Mouse (Mus musculus): ENCODE data around the gene Myh7. TPM values are rescaled to one million over a fixed set of nuclear protein-coding genes. Genes with fewer than 3 reads are reported as not detected.
"Not testable (repeated sequence)": the region's sequence is repeated elsewhere in the genome, so short reads cannot be mapped to it uniquely, and the experiment has no call there.

Gene Myh7
- total RNA-seq (2021), result 1 to 10 TPM; 5.4 to 5.5 TPM

DNA sequence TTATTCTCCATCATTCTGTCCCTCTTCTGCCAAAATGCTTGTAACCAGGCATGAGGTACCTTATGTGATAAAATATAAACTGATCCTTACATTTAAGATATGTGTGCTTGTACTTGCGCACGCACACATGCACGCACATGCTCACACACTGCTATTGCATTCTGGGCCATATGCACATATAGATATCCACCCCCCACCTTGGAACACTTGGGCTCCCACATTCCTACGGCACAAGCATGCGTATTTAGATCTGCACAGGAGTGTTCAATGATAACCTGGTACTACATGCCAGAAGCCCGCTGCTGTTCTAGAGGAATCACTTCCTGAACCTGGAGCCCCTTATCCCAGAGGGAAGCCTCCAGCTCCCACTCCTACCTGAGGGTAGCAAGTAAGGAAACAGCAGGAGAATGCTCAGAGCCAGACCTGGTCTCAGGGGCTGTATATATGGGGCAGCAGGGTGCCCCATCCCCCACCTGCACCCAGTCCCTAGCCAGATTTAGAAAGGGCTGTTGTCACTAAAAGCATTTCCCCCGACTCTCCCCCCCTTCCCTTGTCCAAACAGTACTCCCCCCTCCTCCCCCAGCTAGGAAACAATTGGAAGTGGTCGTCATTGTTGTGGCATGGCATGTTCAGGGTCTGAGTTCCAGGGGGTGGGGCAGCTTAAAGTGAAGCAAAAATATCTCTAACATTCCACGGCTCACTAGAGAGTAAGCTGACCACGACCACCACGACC, at the start of gene Myh7:
Gene Myh7, minus strand, starts transcription at position 491 of the 733 bp plus-strand sequence.
- intact Hi-C loops (cut with DNase I), result no loop called here
- DNase-seq (ENCODE audit: extremely low spot score in 1 of 2, low spot score in 2 of 2), result no peak

DNA sequence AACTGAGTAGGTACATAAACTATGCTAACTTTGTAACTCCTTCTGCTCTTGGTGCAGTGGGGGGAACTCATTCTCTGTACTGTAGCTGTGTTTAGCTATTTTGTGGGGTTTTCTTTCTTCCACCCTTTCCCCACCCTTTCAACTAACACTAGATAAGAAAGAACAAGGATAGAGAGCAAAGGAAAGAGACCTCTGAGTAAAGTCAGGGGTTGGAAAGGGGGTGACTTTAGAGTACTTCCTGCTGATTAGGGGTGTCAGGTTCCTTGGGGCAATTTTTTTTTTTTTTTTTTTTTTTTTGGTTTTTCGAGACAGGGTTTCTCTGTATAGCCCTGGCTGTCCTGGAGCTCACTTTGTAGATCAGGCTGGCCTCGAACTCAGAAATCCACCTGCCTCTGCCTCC, 49.3 kb upstream of the Myh7 start:
- DNase-seq (ENCODE audit: extremely low spot score in 1 of 2, low spot score in 2 of 2); intact Hi-C loops (cut with DNase I): not testable (repeated sequence)

DNA sequence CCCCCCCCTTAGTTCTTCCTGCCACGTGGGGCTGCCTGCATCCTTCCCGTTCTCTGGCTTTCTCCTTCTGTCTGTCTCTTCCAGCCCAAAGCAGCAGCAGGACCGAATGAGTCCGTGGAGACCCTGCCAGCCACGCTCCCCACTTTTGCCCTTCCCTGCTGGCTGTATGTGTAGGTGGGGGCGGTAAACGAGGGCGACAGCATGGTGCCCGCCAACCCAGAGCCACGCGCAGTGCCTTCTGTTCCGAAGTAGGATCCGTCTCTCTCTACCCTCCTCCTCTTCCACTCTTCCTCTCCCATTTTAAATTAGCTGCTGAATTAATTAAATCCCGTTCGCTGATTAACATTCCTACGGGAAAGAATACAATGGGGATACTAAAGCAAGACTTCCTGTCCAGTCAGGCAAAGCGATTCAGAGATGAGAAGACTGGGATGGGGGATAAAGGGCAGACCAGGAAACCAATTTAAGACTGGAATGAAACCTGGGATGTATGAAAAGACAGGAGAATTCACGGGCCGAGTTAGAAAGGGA, 38.3 kb upstream of the Myh7 start:
- intact Hi-C loops (cut with DNase I), result no loop called here
- DNase-seq (ENCODE audit: extremely low spot score in 1 of 2, low spot score in 2 of 2), result no peak

DNA sequence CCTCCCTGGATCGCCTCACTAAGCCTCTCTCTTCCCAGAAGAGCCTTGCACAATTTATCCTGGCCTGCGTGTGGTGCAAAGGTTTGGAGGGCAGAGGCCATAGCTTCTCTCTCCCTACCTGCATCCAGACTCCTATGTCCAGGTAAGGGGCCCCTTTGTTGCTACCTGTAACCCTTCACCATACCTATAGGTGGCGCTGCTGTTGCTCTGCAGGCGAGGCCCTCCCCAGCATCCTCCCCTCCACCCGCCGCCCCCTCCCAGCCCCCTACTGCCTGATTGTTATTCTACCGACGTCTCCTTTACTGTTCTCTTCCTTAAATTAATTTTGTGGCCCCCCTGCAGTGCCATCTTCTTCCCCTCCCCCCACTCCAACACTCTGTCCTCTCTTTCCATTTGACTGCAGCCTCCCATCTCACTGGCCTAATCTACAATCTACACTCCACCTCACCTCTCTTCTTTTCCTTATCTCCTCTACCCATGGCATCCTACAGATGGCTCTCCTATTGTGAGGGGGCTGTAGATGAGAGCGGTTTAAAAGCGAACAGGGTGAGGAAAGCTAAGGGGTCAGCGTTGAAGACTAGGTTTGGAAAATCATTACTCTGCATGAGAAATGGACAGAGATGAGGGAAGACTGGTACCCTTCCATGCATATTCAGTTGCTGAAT, 34.7 kb upstream of the Myh7 start:
- no peak for DNase-seq (ENCODE audit: extremely low spot score in 1 of 2, low spot score in 2 of 2)
- intact Hi-C loops (cut with DNase I), result loop anchor here (5.0 kb wide), 2 partner anchors 33 to 48 kb away; no protein-coding TSS in a partner anchor

DNA sequence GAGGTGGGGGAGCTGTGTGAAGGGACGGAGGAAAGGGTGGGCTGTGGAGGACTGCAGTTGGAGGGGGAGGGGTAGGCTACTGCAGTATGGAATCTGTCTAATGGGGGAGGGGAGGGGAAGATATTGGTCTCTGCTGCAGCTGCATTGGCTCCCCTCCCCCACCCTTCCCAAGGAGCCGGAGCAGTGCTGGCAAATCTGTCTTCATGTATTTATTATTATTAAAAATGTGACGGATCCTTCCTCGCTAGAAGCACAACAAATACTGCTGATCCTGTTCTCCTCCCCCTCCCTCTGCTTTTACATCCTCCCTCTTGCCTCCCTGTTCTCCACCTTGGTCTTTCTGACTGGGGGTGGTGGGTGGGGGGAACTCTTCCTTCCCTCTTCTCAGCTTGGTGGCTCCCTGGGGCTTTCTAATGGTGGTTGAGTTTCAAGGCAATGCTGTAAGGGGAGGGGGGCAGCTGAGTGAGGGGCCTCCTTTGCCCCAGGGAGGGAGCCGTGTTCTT, 34.0 kb upstream of the Myh7 start:
- intact Hi-C loops (cut with DNase I), result loop anchor here (5.0 kb wide), 2 partner anchors 34 to 49 kb away; no protein-coding TSS in a partner anchor
- DNase-seq (ENCODE audit: extremely low spot score in 1 of 2, low spot score in 2 of 2), result no peak

DNA sequence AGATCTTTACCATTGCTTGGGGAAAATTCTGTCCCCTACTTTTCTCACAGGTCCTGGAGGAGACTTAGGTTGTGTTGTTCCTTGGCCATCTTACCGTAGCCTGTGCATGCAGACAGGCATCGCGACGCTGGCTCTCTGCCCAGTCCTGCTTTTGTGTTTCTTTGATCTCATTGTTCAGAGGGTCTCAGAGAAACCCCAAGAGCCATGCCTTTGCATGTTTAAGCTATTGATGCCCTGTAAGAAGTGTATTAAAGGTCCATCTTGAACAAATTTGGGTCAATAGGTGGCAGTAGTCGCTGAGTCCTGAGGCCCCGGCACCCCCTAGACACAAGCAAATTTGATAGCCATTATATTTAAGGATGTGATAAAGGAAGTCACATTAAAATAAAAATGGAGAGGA, 33.2 kb upstream of the Myh7 start:
- DNase-seq (ENCODE audit: extremely low spot score in 1 of 2, low spot score in 2 of 2), result peak in 1 of 2 experiments; percentile 45
- intact Hi-C loops (cut with DNase I), result loop anchor here (5.0 kb wide), 2 partner anchors 35 to 50 kb away; no protein-coding TSS in a partner anchor

DNA sequence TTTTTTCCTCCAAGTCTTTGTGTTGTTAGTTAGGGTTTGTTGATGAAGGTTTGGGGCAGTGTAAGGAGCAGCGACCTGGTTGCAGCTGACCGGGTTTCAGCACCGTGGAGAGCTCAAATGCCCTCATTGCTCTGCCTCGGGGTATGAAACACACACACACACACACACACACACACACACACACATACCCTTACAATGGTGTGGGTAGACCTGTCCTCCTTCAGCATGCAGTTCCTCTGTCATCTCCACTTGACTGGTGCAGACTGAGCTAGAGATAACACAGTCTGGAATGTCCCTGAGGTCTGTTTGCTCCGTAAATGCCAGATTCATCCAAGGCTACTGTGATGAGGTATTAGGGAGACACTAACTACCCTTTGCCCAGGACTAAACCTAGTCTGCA, 32.8 kb upstream of the Myh7 start:
- no peak for DNase-seq (ENCODE audit: extremely low spot score in 1 of 2, low spot score in 2 of 2)
- intact Hi-C loops (cut with DNase I), result loop anchor here (5.0 kb wide), 2 partner anchors 35 to 50 kb away; no protein-coding TSS in a partner anchor

DNA sequence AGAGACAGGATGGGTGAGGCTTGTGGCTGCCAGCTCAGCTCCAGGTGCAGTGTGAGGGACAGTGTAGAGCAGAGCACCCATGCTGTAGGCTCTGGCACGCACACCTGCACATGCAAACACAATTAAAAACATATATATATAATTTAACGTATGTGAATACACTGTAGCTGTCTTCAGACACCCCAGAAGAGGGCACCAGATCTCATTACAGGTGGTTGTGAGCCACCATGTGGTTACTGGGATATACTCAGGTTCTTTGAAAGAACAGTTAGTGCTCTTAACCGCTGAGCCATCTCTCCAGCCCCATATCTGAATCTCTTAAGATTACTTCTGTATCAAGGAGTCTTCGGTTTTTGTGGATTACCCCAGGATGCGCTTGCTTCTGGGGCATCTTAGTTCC, 31.1 kb upstream of the Myh7 start:
- DNase-seq (ENCODE audit: extremely low spot score in 1 of 2, low spot score in 2 of 2), result no peak
- intact Hi-C loops (cut with DNase I), result loop anchor here (2.0 to 5.0 kb wide), 3 partner anchors 37 to 71 kb away; no protein-coding TSS in a partner anchor

DNA sequence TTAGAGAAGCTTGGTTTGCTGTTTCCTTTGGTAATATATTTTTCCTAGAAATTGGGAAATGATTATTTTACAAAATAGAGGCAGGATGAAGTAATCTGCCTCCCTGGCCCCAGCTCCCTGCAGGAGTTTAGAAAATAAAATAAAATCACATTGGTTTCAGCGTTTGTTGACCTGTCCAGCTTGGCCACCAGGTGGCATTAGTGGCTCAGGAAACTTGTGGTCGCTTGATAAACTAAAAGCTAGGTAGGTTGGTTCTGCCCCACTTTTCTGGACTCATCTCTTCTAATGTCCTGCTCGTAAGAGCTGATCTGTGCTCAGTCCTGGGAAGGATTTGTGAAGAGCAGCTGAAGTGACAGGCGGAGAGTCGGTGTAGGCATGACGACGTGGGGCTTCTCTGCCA, 29.8 kb upstream of the Myh7 start:
- intact Hi-C loops (cut with DNase I), result loop anchor here (2.0 kb wide), 1 partner anchor 73 kb away; no protein-coding TSS in a partner anchor
- peak; percentile 41 to 72 for DNase-seq (ENCODE audit: extremely low spot score in 1 of 2, low spot score in 2 of 2)

DNA sequence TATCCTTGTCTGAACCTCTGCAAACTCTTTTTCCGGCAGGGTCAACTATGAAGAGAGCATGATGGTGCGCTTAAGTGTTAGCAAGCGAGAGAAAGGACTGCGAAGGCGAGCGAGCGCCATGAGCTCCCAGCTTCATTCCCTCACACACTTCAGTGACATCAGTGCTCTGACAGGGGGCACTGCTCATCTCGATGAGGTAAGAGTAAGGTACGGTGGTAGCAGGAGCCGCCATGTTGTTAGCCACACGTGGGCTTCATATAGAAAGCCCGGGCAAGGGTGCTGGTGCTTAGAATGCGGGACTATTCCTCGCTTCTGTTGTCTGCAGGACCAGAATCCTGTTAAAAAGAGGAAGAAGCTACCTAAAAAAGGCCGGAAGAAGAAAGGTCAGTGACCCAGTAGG, 28.6 kb upstream of the Myh7 start:
- intact Hi-C loops (cut with DNase I), result no loop called here

DNA sequence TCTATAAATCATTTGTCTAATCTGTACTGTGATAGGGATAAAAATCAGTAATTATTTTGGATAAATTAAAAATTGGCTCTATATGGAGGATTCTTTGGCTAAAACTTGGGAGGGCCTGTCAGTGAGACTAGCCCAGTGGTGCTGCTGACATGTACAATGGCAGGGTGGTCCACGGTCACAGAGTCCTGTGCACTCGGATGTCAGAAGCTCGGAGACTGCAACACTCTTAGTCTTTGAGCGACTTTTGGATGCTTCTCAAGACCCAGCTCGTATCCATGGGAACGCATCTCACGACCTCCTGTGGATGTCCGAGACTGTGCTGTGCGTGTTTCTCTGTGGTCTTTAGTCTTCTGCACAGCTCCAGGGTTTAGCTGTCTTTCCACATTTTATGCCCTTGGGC, 26.0 kb upstream of the Myh7 start:
- intact Hi-C loops (cut with DNase I), result no loop called here
- no peak for DNase-seq (ENCODE audit: extremely low spot score in 1 of 2, low spot score in 2 of 2)

More for the DNA sequence above, 28.6 kb upstream of the Myh7 start:
- no peak for DNase-seq (ENCODE audit: extremely low spot score in 1 of 2, low spot score in 2 of 2)

DNA sequence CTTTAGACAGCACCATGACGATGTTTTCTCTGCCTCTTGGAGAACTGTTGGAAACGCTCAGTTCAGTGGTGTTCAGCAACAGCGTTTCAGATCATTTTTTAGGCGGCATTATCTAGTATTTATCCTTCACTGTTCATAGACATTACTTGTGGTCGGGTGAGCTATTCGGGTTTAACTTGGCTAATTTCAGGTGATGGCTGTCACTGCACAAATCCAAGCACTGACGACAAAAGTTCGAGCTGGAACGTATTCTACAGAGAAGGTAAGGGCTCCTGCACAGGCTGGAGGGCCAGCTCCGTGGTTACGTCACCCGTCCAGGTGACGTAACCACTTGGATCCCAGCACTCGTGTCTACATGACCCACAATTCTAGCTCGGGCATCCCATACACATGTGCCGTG, 22.4 kb upstream of the Myh7 start:
- DNase-seq (ENCODE audit: extremely low spot score in 1 of 2, low spot score in 2 of 2), result no peak
- intact Hi-C loops (cut with DNase I), result no loop called here

DNA sequence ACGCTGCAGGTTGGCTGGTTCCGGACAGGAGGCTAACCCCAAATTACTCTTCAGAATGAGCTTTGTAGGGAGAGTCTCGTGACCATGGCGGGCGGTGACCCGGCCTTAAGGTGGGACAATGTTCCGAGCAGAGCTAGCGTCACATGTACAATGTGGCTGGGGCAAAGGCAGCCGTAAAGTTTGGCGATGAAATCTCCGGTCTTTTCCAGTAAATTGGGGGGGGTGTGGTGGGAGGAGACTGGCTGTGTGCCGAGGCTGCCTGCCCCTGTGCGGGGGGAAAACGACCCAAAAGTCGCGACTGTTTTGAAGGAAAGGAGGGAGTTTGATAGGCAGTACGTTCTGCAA, 21.3 kb upstream of the Myh7 start:
- DNase-seq (ENCODE audit: extremely low spot score in 1 of 2, low spot score in 2 of 2), result peak in 1 of 2 experiments; percentile 43
- intact Hi-C loops (cut with DNase I), result loop anchor here (2.0 kb wide), 1 partner anchor 115 kb away; no protein-coding TSS in a partner anchor

DNA sequence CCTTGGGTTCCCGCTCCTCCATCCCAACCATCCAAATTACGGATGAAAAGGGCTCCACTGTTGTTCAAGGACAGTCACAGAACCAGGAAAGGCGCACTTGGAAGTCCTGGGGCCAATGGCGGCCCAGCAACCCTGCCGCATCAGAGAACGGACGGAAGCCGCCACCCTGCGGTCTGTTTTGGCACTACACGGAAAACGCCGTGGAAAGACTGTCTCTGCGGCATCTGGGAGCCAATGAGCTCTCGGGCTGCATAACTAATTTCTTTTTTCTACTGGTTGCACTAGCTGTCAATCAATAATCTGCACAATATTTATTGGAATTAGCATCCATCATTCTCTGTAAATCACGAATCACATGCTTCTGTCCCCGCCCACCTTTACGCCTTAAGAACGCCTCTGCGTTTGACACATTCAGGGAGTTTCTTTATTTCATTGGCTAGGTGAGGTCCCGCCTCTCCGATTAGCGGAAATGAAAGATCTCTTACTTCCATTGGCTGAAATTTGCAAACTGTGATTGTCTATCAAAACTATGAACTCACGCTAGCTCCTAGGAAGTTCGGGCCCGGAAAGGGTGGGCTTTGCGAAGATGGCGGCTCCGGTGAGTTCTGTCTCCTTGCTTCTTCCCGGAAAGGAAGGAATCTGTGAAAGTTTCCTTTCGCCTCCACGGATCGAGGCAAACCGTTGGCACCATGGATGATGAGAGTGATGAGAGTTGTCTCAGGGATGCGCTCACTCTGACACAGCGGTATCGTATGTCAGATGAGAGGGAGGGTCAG, 20.8 kb upstream of the Myh7 start, which contains the start of gene Ngdn:
Gene Ngdn, plus strand, starts transcription at position 464 of the 776 bp plus-strand sequence.
- intact Hi-C loops (cut with DNase I), result loop anchor here (2.0 to 5.0 kb wide), 2 partner anchors 114 to 168 kb away; no protein-coding TSS in a partner anchor
- DNase-seq (ENCODE audit: extremely low spot score in 1 of 2, low spot score in 2 of 2), result peak; percentile 96 to 99

DNA sequence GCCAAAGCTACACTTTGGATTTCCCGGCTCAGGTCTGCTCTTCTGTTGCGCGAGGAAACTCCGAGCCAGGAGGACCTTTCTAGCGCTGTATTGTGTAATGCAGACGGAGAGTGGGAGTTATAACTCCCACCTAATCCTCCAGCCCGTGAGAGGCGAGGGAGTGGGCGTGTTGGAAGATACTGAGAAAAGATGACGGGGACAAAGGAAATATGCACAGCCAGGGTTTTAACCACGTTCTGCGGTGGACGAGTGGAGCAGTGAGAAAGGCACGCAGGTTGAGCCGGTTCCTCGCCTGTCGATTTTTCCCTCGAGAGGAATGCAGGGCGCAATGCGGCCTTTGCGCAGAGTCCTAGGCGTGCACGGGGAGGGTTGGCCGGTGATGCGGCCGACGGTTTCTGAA, 20.2 kb upstream of the Myh7 start:
- intact Hi-C loops (cut with DNase I), result loop anchor here (2.0 to 5.0 kb wide), 2 partner anchors 114 to 167 kb away; no protein-coding TSS in a partner anchor
- peak; percentile 63 to 69 for DNase-seq (ENCODE audit: extremely low spot score in 1 of 2, low spot score in 2 of 2)

DNA sequence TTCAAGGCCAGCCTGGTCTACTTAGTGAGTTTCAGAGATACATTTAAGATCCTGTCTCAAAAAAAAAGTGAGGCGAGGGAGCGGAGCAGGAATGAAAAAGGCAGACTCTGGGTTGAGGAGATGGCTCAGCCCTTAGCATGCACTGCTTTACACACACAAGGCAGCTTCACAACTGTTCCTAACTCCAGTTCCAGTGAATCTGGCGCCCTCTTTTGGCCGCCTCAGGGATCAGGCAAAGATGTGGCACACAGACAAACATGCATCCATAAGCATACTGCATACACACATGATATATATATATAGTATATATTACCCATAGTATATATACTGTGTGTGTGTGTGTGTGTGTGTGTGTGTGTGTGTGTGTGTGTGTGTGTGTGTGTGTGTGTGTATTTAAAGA, 16.7 kb upstream of the Myh7 start:
- intact Hi-C loops (cut with DNase I), result loop anchor here (5.0 kb wide), 1 partner anchor 164 kb away; no protein-coding TSS in a partner anchor
- no peak for DNase-seq (ENCODE audit: extremely low spot score in 1 of 2, low spot score in 2 of 2)

DNA sequence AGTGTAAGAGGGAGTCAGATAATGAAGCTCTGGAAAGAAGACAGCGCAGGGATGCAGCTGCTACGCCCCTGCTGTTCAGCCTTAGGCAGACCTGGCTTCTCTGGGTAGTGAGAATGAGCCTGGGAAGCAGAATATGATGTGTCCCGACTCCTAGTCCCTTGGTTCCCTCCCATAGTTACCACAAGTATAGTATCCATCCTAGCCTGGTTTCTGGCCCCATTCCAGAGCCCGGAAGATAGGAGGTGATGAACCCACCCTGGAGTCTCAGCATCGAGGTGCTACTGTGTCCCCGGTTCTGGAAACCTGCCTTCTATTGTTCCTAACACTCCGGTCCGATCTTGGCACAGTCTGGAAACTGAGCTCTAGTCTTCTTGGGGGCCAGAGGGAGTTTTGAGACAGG, 14.0 kb upstream of the Myh7 start:
- DNase-seq (ENCODE audit: extremely low spot score in 1 of 2, low spot score in 2 of 2), result no peak
- intact Hi-C loops (cut with DNase I), result no loop called here

DNA sequence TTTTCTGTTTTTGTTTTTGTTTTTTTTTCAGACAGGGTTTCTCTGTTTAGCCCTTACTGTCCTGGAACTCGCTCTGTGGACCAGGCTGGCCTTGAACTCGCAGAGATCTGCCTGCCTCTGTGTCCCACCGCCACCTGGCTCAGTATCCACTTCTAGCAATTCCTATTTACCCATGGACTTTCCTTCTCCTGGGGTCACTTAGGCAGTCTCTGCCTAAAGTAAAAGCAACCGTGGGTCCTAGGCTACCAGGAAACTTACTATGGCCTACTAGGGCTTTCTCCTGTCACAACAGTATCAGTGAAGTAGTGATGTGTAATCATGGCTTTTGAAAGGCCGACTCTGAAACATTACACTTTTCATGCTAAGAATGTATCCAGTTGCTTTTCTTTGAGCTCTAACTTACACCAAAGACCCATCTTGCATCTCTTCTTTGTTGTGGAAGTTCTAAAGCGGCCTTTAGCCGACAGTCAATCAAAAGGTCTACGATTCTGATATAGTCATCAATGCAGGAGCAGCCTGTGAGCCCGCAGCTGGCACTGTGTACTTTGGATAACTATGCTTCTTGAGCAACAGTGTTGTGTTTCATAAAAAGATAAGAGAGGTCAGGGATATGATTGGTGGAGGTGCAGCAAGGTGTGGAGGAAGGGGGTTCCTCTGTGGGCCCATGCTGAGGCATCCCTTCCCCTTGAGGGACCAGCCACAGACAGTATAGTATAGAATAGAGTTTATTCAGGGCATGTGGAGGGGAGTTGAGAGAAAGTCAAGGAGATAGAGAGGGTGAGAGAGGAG, 12.9 kb upstream of the Myh7 start:
- intact Hi-C loops (cut with DNase I), result no loop called here
- no peak for DNase-seq (ENCODE audit: extremely low spot score in 1 of 2, low spot score in 2 of 2)

All from left cerebral cortex, postnatal 10 days (tissue).